Mouse (Mus musculus) adrenal gland, postnatal 0 days (tissue): ENCODE measurements around the gene Akap4. TPM values are rescaled to one million over a fixed set of nuclear protein-coding genes. Genes with fewer than 3 reads are reported as not detected.

Experiments
- polyA plus RNA-seq: library from polyadenylated mRNA; unstranded; fragments of >200 nt; fragmentation: Nextera tagmentation; extraction: Ambion mirVana; gene quantifications from 2 replicates; pipeline ENCODE4 v1.2.1, GENCODE M21; 2015

The Akap4 gene
- polyA plus RNA-seq, result not detected in 2 replicates

DNA sequence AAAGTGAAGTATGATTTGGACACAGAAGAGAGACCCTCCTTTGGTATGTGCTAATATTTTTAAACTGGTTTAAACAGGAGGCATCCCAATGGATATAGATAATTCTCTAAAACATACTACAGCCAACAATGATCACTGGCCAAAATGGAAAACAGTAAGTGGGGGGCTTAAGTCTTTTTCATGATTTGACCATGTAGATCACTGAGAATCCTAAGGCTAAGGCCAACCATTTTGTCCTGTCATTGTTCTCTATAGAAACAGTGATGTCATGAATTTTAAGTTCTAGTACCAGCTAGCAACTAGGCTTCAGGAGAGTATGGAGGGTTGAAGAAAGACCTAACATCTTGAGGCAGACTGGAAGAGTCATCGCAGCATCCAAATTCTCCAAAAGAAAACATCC lies at the start of gene Akap4:
Gene Akap4 (plus strand): TSS at position 301 of the 400 bp plus-strand sequence.

DNA sequence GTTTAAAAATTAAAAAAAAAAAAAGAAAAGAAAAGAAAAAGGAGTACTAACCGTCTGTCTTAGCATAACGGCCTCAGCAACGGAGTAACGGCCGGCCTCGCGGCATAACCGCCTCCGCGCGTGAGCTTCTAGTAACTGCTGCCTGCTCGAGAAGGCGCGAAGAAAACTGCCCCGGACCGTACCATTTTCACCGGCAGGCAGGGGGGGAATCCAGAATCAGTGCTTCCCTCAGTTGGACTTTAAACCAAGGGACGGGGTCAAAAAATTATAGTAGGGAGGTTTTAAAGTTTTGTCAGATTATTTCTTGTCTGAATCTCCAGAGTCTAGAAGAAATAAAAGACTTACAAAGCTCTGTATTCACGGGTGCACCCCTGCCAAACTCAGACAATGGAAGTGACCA lies 25.8 kb upstream of the Akap4 start, which contains the start of gene Ccnb3:
Gene Ccnb3 (minus strand): TSS at position 101 of the 400 bp plus-strand sequence.

Other genes with a start within 250 kb of the Akap4 start
- not detected in 2 replicates for gene Ccnb3, start 25.9 kb upstream of the Akap4 start, polyA plus RNA-seq